Mouse (Mus musculus): ENCODE measurements at regions not wholly inside any gene's neighbourhood (a gene's known extent, or its start where the extent isn't known, plus 50 kb on each side); places are given as distances from the start of the nearest gene placed in this dataset.
"Not testable (repeated sequence)": the region's sequence is repeated elsewhere in the genome, so short reads cannot be mapped to it uniquely, and the experiment has no call there.

- no peak for DNase-seq (ENCODE audit: low spot score)
Observed at GRCm38 (mm10) chr16:51169294-51169693, 578.3 kb upstream of the Ccdc54 start.

- no peak for DNase-seq (ENCODE audit: low spot score)
Observed at GRCm38 (mm10) chr16:51160768-51161167, 569.8 kb upstream of the Ccdc54 start.

DNA sequence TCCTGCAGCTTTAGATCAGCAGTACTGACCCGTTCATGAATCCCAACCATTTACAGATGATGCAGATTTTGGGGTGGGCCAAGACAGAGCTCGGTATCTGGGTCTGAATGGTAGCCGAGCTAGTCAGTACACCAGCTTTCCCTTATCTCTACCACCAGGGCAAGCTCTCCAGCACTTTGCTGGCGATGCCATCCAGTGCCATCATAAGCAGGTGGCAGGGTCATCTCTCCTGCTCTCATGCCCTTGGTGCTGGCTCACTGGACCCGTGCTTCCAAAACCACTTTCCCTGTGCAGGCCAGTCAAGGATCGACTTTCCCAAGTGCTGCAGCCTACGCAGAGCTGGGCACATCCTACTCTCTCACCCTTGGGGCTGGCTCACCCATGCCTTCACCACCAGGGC lies 547.6 kb upstream of the Ccdc54 start:
- no peak for DNase-seq (ENCODE audit: low spot score)

DNA sequence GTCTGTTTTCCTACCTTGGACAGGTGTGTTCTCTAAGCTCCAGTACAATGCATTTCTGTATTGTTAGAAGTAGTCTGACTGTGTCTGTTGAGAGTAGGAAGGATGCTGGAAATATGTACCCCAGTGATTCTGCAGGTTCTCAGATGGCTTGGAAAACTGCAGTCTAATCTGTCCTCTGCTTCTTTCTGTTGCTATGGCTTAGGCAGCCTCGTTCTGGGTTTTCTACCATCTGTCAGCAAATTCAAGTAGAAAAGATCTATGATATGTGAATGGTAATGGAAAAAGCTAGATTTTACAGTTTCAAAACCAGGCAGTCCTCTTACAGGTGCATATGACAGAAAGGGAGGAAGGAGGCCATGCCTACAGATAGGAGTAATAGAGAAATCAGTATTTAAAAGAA lies 528.9 kb upstream of the Ccdc54 start:
- DNase-seq (ENCODE audit: low spot score), result no peak

GRCm38 (mm10) chr16:51118365-51118764 lies 527.4 kb upstream of the Ccdc54 start:
- no peak for DNase-seq (ENCODE audit: low spot score)

DNA sequence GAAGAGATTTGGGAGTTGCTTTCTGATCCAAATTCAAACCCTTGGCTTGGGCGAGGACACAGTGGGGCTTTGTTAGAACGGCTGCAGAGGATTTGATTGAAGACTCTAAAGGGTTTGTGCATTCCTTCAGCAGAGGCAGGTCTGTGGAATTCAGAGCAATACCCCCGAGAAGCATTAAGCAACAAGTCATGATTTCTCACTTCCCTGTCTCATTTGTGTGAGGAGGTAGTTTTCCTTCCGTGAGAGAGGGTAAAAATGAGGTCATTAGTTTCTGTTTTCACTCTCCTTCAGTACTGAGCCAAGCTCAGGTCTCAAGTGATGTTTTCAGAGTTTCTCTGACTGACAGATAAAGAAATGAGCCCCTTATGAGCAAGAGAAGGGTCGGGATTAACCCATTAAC lies 526.9 kb upstream of the Ccdc54 start:
- DNase-seq (ENCODE audit: low spot score), result no peak

GRCm38 (mm10) chr16:51109864-51110263 lies 518.9 kb upstream of the Ccdc54 start:
- DNase-seq (ENCODE audit: low spot score), result no peak

DNA sequence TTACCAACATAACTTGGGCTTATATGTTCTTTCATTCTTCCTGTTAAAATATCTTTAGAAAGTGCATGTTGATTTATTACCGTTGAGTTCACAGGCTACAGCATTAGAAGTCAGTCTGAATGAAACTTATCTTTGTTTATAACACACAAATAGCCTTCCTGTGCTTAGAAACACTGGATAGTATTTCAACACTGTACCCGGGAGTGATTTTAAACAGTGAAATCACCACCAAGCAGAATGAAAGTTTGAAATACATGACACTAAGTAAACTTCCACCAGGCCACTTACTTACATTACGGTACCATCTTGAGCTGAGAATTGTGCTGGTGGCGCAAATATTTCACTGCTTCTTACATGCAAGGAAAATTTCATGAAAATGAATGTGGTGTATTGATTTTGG lies 516.5 kb upstream of the Ccdc54 start:
- DNase-seq (ENCODE audit: low spot score), result no peak

- DNase-seq (ENCODE audit: low spot score), result no peak
Observed at GRCm38 (mm10) chr16:51086556-51086955, 495.6 kb upstream of the Ccdc54 start.

GRCm38 (mm10) chr16:51080146-51080545 lies 489.2 kb upstream of the Ccdc54 start:
- no peak for DNase-seq (ENCODE audit: low spot score)

DNA sequence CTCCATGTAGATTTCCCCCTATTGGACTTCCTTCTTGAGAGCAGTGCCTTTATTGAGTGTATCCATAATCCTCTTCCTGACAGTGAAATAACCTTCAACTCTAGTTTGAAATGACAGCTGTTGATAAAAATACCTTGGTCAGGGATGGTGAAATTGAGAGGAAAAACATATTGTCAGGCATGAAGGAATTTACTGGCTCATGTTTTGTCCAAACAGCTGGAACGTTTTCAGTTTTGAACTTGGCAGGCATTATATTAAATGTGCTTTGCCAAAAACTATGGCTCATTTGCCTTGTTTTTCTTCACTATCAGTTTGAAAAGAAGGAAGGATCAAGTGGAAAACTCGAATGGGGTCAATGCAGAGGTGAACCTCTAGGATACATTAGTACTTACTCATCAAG lies 457.7 kb upstream of the Ccdc54 start:
- DNase-seq (ENCODE audit: low spot score), result no peak

GRCm38 (mm10) chr16:51048169-51048568 lies 457.2 kb upstream of the Ccdc54 start:
- no peak for DNase-seq (ENCODE audit: low spot score)

DNA sequence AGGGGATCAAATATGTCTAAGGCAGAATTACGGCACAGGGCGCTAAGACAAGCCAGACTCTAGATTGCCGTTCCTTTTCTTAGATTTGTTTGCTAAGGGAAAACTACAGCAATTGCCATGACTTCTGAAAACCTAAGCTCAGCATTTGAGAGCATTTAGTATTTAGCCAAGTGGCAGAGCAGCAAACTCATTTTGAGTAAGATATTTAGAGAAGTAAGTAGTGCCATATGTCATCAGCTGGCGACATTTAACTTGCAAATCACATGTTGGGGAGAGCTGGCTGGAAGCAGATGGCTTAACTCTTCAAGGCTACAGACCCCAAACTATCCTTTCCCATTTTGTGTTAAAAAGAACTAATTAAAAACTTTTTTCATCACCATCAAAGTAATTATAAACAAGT lies 450.4 kb upstream of the Ccdc54 start:
- DNase-seq (ENCODE audit: low spot score), result no peak

GRCm38 (mm10) chr16:51002876-51003275 lies 411.9 kb upstream of the Ccdc54 start:
- no peak for DNase-seq (ENCODE audit: low spot score)

- DNase-seq (ENCODE audit: low spot score), result no peak
Observed at GRCm38 (mm10) chr16:50964395-50964794, 373.4 kb upstream of the Ccdc54 start.

DNA sequence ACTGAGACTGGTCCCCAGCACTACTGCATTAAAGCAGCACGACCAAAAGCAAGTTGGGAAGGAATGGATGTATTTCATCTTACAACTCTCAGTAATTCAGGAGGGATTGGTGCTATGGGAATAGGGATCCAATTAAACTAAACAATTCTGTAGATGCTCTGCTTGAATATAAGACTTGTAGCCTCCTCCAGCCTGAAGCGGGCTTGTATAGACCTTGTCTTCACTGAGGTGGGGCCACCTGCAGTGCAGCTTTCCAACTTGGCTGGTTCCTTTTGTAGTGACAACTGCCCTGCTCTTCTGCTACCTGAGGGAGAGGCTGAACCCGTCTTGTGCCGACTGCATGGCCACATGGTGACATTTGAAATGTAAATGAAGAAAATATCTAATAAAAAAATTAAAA lies 353.1 kb upstream of the Ccdc54 start:
- no peak for DNase-seq (ENCODE audit: low spot score)

DNA sequence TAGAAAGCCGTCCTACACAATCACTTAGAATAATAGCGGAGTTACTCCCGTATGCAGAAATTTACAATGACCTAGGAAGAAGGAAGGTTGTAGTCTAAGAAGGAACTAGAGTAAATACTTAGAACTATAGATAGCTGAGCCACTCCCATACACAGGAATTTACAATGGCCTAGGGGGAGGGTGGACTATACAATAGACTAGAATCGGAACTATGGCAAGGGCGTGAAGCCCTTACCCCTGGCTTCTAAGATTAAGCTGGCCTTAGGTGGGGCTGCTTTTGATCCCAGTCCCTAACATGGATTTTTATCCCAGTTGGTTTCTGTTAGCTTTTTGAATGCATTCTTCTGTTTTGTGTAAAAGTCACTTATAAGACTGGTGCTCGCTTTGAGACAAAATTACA lies 352.6 kb upstream of the Ccdc54 start:
- not testable (repeated sequence) for DNase-seq (ENCODE audit: low spot score)

- DNase-seq (ENCODE audit: low spot score), result no peak
Observed at GRCm38 (mm10) chr16:50942291-50942690, 351.3 kb upstream of the Ccdc54 start.

- no peak for DNase-seq (ENCODE audit: low spot score)
Observed at GRCm38 (mm10) chr16:50939316-50939715, 348.4 kb upstream of the Ccdc54 start.

DNA sequence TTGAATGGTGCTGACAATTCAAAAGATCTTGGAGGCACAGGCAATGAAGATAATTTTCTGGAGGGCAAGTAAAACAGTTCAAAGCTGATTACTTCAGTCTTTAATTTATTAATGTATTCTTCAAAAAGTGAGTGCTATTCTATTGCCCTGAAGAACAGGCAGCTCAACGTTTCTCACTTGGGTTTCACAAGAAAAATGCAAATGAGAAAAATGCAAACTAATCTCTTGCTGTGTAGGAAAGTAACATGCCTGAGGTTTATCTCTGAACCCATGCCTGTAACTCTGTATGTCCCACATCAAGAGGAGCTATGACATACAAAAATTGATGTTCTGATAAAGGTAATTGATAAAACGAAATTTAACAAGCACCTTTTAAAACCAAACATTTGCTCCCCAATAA lies 316.8 kb upstream of the Ccdc54 start:
- no peak for DNase-seq (ENCODE audit: low spot score)

DNA sequence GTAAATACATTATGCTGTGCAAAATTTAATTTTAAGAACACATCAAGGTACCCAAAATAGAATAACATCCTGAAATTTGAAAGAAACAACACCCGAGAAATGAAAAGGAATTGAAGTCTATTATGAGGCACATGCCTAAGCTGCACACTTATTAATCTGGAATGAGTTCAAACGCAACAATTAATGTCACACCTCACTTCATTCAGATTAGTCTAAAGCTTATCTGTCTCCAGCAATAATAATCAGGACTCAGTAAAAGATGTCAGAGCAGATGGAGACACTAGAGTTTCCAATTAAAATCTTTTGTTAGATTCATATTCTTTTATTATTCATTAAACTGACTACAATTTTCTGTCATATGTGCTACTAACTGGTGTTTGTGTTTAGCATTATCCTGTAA lies 308.2 kb upstream of the Ccdc54 start:
- DNase-seq (ENCODE audit: low spot score), result no peak

GRCm38 (mm10) chr16:50877926-50878325 lies 287.0 kb upstream of the Ccdc54 start:
- no peak for DNase-seq (ENCODE audit: low spot score)

GRCm38 (mm10) chr16:50871318-50871717 lies 280.4 kb upstream of the Ccdc54 start:
- no peak for DNase-seq (ENCODE audit: low spot score)

- no peak for DNase-seq (ENCODE audit: low spot score)
Observed at GRCm38 (mm10) chr16:50863565-50863964, 272.6 kb upstream of the Ccdc54 start.

- no peak for DNase-seq (ENCODE audit: low spot score)
Observed at GRCm38 (mm10) chr16:50859513-50859912, 268.6 kb upstream of the Ccdc54 start.
